Mouse (Mus musculus) kidney, embryonic 15.5 days (tissue): ENCODE data around the gene Dnal1. TPM values are rescaled to one million over a fixed set of nuclear protein-coding genes. Genes with fewer than 3 reads are reported as not detected.

ENCODE experiments used
- ATAC-seq: fragments of 200-750 bp; cut with Nextera tagmentation; replicated peaks from 2 replicates; pipeline ENCODE4 v1.8.0; 2017; ENCODE audit warnings: moderate TSS enrichment; ENCODE audit not compliant: low FRiP score
- H3K27ac ChIP-seq: fragments of 300-500 bp; sonication (generic); 2 replicates; pipeline ENCODE4 v1.5.1; 2015; ENCODE audit warnings: mild to moderate bottlenecking, inconsistent platforms
- H3K27me3 ChIP-seq: fragments of 300-500 bp; sonication (generic); 2 replicates; pipeline ENCODE4 v1.6.1; 2015; ENCODE audit warnings: inconsistent platforms
- H3K36me3 ChIP-seq: fragments of 300-500 bp; sonication (generic); 2 replicates; pipeline ENCODE4 v1.6.1; 2015; ENCODE audit warnings: inconsistent platforms
- H3K4me1 ChIP-seq: fragments of 300-500 bp; sonication (generic); 2 replicates; pipeline ENCODE4 v1.6.1; 2015; ENCODE audit warnings: inconsistent platforms
- H3K4me2 ChIP-seq: fragments of 300-500 bp; sonication (generic); 2 replicates; pipeline ENCODE4 v1.6.1; 2015; ENCODE audit warnings: moderate library complexity, mild to moderate bottlenecking, inconsistent platforms
- H3K4me3 ChIP-seq: fragments of 300-500 bp; sonication (generic); replicated peaks from 2 replicates; pipeline ENCODE4 v1.5.1; 2015; ENCODE audit warnings: mild to moderate bottlenecking, inconsistent platforms
- H3K9ac ChIP-seq: fragments of 300-500 bp; sonication (generic); 2 replicates; pipeline ENCODE4 v1.6.1; 2015; ENCODE audit warnings: mild to moderate bottlenecking, inconsistent platforms
- H3K9me3 ChIP-seq: fragments of 300-500 bp; sonication (generic); replicated peaks from 2 replicates; pipeline ENCODE4 v1.6.1; 2016; ENCODE audit warnings: inconsistent platforms
- WGBS: fragments of 180-500 bp; shearing (Covaris S2); methylation state at CpG from one replicate; pipeline ENCODE4 v1.1.7; 2015; ENCODE audit warnings: mixed read lengths; 5-methylcytosine and 5-hydroxymethylcytosine counted together
- polyA plus RNA-seq: library from polyadenylated mRNA; unstranded; fragments of >200 nt; fragmentation: Nextera tagmentation; extraction: Ambion mirVana; gene quantifications from 2 replicates; pipeline ENCODE4 v1.2.1, GENCODE M21; 2015

The Dnal1 gene
- polyA plus RNA-seq, 1 experiment from 2014 or later = 5.3 TPM

DNA sequence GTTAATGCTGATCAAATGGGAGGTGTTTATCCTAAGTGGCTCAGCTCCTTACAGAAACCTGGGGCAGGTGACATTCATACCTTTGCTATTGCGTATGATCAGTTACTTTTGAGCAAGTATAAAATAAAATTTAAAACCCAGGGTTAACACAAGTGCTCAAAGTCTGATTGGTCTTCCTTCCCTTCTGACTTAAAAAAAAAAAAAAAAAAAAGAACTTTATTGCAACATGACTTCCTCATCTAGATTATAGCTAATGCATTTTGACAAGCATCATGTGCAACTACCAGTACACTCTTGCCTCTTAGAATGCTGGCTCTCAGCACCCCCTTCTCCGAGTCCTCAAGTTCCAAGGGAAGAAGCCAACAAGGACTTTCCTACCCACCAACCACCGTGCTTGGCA, 58.0 kb downstream of the Dnal1 start:
- Histone ChIP-seq H3K9ac (no peak overlapping the region), H3K4me3 (no peak overlapping the region), H3K36me3 (peaks cover 48% of the 10 kb centered on the region), H3K27me3 (no peaks in the 10 kb centered on the region), H3K4me2 (no peak overlapping the region), H3K4me1 (peaks cover 42% of the 10 kb centered on the region), H3K9me3 (no peaks in the 10 kb centered on the region), H3K27ac (no peak overlapping the region)
- WGBS = 95% methylated on average over 3 of the region's 3 CpGs
- ATAC-seq = no peak

DNA sequence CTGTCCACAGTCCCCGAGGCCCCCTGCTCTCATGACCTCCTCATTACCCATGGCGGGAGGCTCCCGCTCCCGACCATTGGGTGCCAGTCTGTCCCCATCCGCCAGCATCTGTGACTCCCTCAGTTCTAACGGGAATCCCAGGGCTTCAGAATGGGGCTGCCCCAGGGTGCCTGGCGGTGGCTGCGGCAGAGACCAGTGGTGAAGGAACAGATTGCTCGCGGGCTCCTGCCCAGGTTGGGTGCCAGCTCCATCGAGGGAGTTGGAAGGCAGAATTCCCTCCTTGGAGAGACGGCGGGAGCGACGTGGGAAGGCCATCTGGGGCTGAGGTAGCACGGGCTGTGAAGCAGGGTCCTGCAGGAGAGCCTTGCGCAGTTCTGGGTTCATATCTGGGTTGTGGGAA, 58.7 kb downstream of the Dnal1 start:
- Histone ChIP-seq H3K36me3 (peaks cover 45% of the 10 kb centered on the region), H3K9me3 (no peaks in the 10 kb centered on the region), H3K4me2 (no peak overlapping the region), H3K27me3 (no peaks in the 10 kb centered on the region), H3K4me1 (peaks cover 48% of the 10 kb centered on the region), H3K4me3 (no peak overlapping the region), H3K9ac (no peak overlapping the region), H3K27ac (no peak overlapping the region)
- ATAC-seq = no peak
- 92% methylated on average over 17 of the region's 17 CpGs for WGBS

DNA sequence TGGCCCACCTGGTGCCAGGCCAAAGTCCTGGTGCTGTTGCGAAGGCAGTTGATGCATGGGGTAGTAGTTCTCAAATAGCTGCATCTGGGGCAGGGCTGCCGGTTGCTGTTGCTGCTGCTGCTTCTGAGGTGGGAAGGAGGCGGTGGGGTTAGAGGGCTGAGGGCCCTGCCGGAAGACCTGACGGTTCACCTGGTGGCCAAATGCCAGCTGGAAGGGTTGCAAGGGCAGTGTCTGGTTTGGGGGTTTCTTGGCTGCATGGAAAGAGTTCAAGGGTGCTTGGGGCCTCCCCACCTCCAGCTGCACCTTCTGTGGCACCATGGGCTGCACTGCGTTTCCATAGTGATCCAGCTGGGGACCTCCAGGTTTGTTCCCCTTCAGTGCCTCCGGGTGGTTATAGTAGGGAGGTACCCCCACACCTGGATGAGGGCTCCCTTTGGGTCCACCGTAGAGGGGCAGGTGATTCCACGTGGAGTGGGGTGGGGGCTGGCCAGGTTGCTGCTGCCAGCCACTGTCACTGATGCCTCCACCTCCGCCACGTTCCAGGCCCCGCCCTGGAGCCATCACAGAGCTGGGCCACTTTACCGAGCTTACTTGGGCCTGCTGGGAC, 59.2 kb downstream of the Dnal1 start:
- H3K4me2 ChIP-seq = no peak overlapping the region

DNA sequence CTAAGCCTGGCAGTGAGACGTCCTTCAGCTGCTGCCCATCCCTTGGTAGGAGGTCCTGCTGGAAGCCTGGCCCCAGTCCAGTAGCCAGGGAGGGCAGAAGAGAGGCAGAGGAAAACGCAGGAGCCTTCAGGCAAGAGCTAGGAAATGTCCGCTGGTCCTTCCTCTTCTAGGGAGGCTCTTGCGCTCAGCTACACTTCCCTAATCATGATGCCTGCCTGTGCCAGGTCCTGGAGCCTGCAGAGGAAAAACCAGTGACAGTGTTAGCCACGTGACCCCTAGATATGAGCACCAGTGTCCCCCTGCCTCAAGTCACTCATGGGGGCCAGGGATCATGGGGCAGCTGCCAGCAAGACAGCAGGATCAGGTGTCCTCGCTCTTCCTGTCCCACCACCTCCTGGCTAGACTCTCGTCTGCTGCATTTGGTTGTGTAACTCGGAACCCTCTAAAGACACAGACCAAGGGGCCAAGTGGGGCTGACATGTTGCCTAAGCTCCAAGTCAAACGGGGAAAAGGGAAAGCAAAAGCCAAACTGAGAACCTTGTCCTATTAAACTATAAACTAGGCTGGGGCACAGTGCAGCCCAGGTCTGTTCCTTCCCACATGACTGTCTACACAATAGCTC, 60.1 kb downstream of the Dnal1 start:
- Histone ChIP-seq H3K36me3 (peaks cover 42% of the 10 kb centered on the region), H3K4me2 (0 out of 2 replicates have a peak overlapping the region, but pooled peaks have one; percentile 61), H3K9ac (no peak overlapping the region), H3K4me1 (peaks cover 63% of the 10 kb centered on the region), H3K27ac (peak overlapping the region; percentile 93), H3K27me3 (no peaks in the 10 kb centered on the region), H3K4me3 (no peak overlapping the region), H3K9me3 (no peaks in the 10 kb centered on the region)
- WGBS = 61% methylated on average over 9 of the region's 9 CpGs
- ATAC-seq = no peak

More for the DNA sequence above, 59.2 kb downstream of the Dnal1 start:
- WGBS = 86% methylated on average over 13 of the region's 13 CpGs
- peak overlapping the region; percentile 93 for H3K27ac ChIP-seq
- ATAC-seq = no peak
- H3K9me3 ChIP-seq = no peaks in the 10 kb centered on the region
- H3K27me3 ChIP-seq = no peaks in the 10 kb centered on the region
- peaks cover 45% of the 10 kb centered on the region for H3K36me3 ChIP-seq
- H3K4me1 ChIP-seq = peaks cover 54% of the 10 kb centered on the region
- no peak overlapping the region for H3K4me3 ChIP-seq
- no peak overlapping the region for H3K9ac ChIP-seq

DNA sequence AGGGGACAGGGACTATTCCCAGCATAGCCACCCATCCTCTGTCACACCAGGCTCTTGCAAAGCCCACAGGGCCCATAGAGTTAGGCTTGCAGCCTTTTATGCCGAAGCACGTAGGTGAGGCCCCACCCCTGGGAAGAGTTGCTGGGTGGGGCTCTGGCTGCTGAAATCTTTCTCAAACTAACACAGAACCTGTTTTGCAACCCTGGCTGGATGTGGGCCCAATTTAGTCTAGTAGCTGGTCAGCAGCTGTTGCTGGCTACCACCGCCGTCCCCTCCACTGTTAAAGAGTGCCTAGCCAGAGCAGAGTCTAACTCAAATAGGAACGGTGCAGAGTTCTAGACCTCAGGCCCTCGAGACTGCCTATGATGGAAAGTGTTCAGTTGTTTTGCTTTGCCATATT, 60.7 kb downstream of the Dnal1 start:
- H3K27me3 ChIP-seq = no peaks in the 10 kb centered on the region
- WGBS = 68% methylated on average over 6 of the region's 6 CpGs
- H3K9ac ChIP-seq = peak overlapping the region; percentile 42; the same call in 1 of the 2 replicates
- peak overlapping the region; percentile 61 for H3K4me2 ChIP-seq
- no peak; the same call in 1 of the 2 replicates for ATAC-seq
- H3K4me3 ChIP-seq = peak overlapping the region; percentile 42; the same call in 1 of the 2 replicates
- peaks cover 68% of the 10 kb centered on the region for H3K4me1 ChIP-seq
- peaks cover 38% of the 10 kb centered on the region for H3K36me3 ChIP-seq
- peak overlapping the region; percentile 93 for H3K27ac ChIP-seq
- no peaks in the 10 kb centered on the region for H3K9me3 ChIP-seq

DNA sequence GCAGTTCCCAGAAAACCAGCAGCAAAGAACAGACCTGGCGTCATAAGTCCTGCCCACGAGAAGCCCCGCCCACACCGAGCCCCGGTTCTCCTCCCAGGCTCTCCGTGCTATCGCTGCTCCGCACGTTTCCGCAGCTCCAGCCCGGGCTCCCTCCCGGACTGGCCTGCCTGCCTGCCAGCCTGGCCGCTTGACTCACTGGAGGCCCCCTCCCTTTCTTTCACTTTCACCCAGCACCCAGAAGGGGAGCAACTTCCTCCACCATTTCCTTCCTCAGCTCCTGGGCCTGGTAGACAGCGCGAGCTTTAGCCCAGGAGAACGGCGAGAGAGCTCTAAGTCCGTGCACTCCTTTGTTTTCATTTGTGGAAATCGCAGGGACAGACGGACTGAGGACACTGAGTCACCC, 61.5 kb downstream of the Dnal1 start:
- Histone ChIP-seq H3K27ac (peak overlapping the region; percentile 93), H3K4me1 (peaks cover 75% of the 10 kb centered on the region), H3K9ac (peak overlapping the region; percentile 42), H3K36me3 (peaks cover 37% of the 10 kb centered on the region), H3K4me2 (peak overlapping the region; percentile 61), H3K4me3 (peak overlapping the region; percentile 42), H3K9me3 (no peaks in the 10 kb centered on the region), H3K27me3 (no peaks in the 10 kb centered on the region)
- peak; percentile 78 for ATAC-seq
- WGBS = under 1% methylated on average over 20 of the region's 20 CpGs

DNA sequence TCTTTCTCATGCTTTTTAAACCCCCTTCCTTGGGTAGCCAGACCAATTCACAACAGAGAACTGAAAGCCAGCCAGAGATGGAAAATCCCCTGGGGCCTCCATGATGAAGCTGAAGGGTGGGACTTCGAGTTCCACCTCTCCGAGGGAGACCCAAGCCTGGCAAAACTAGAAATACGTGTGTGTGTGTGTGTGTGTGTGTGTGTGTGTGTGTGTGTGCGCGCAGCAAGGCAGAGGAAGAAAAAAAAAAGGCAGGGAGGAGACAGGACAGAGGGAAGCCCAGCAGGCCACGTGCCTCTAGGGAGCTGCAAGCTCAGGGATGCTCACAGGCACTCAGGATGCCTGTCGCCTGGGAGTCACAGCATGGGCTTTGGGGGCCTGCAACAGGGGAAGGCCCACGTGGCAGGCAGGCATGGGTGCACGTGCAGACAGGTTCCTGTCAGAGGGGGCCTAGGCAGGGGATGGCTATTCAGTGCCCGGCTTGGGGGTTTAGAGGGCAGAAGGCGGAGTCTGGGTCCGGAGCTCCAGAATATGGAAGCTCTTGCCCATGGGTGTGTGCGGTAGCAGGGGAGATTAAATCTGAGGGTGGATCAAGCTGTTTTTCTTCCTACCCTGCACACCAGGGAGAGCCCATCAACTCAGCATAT, 62.1 kb downstream of the Dnal1 start:
- Histone ChIP-seq H3K4me2 (peak overlapping the region; percentile 61), H3K4me3 (peak overlapping the region; percentile 42), H3K9ac (peak overlapping the region; percentile 42), H3K27ac (peak overlapping the region; percentile 93), H3K4me1 (peaks cover 81% of the 10 kb centered on the region), H3K9me3 (no peaks in the 10 kb centered on the region), H3K36me3 (peaks cover 31% of the 10 kb centered on the region), H3K27me3 (no peaks in the 10 kb centered on the region)
- peak; percentile 10 for ATAC-seq
- WGBS = 9% methylated on average over 13 of the region's 13 CpGs

DNA sequence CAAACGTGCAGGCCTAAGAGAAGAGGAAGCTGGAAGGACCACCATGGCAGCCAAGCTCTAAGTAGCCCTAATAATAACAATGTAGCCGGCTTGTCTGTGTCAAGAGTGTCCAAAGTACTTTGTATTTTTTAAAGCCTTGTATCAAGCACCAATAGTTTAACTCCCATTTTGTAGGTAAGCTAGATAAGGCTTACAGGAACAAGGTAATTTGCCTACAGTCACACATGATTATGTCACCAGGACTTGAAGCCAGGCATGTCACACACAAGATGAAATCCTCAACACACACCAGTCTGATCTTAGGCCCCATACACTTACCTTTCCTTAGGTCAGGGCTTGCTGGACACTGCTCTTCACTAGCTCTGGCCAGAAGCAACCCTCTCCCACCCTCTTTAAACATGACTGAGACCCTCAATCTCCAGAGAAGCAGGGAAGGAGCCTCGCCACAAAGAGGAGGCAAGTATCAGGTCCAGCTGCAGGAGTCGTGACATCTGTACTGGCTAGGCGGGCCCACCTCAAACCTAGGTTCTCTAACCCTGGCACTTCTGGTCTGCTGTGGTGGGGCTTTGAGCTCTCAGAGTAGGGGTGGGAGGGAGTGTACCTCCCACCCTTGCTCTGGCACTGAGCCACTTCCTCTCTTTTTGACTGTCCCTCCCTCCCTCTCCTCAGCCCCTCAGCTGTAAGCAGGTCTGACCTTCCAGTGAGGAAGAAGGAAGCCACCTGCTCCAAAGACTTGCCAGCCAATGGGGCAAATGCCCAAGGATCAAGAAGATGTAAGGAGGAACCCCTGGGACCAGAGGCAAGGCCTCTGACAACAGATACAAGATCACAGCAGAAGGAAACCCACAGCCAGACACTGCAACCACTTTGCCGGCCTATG, 63.0 kb downstream of the Dnal1 start:
- Histone ChIP-seq H3K4me2 (peak overlapping the region; percentile 61; the same call in 1 of the 2 replicates), H3K27me3 (no peaks in the 10 kb centered on the region), H3K4me1 (peaks cover 90% of the 10 kb centered on the region), H3K9me3 (no peaks in the 10 kb centered on the region), H3K9ac (no peak overlapping the region), H3K27ac (peak overlapping the region; percentile 93), H3K4me3 (no peak overlapping the region), H3K36me3 (peaks cover 22% of the 10 kb centered on the region)
- ATAC-seq = no peak
- 30% methylated on average over 6 of the region's 6 CpGs for WGBS

DNA sequence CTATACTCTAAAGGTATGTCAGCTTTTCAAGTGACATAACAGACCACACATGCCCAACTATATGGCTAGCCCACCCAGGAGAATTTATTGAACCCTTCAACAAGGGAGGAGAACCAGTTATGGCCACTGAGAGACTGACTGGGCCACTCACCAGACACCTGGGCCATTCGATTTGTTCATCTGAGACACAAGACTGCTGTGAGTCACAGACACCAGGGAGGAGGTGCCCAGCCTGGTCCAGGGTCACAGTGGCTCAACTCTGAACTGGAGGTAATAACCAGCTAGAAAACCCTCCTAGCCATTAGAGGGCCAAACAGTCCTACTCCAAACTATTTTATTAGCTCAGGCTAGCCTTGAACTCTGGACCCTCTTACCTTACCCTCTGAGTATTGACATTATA, 63.9 kb downstream of the Dnal1 start:
- ATAC-seq = no peak
- Histone ChIP-seq H3K27ac (peak overlapping the region; percentile 93; the same call in 1 of the 2 replicates), H3K4me1 (peaks cover 94% of the 10 kb centered on the region), H3K9ac (no peak overlapping the region), H3K4me3 (no peak overlapping the region), H3K4me2 (no peak overlapping the region), H3K27me3 (no peaks in the 10 kb centered on the region), H3K36me3 (peaks cover 13% of the 10 kb centered on the region), H3K9me3 (no peaks in the 10 kb centered on the region)
- WGBS = 32% methylated on average over 1 of the region's 1 CpGs

DNA sequence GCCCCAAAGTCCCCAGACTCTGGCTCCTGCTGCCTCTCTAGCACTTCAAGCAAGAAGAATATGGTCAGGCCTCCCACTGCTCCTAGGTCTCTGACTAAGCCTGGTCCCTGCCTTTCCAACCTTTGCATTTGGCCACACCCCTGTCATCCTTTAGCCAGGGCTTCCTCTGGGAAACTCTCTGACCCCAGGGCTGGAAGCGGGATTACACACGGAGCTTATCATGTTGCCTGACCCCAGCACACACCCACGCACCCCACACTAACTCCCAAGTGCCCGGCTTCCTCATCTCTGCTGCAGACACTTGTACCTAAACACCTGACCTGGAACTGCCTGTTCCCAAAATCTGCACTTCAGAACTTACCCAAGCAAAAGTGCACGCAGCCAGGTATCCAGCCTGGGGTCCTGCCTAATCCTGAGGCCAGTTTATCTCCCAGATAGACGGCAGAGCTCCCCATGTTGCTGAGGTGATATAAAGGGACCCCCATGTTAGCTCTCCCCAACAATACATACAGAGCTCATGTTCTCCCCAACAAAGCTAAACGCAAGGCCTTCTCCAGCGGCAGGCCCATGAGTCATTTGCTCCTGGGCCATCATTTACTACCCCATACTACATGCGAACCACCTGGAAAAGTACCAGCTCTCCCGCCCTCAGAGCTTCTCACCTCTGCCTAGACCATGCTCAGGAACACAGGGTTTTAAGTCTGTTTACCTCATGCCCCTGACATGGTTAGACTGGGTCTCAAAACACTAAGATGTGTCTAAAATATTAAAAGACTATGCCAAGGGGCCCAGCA, 64.7 kb downstream of the Dnal1 start:
- peak overlapping the region; percentile 93; the same call in 1 of the 2 replicates for H3K27ac ChIP-seq
- WGBS = 51% methylated on average over 10 of the region's 10 CpGs
- H3K4me1 ChIP-seq = peaks cover 86% of the 10 kb centered on the region
- peaks cover 5% of the 10 kb centered on the region for H3K36me3 ChIP-seq
- H3K9ac ChIP-seq = no peak overlapping the region
- no peak overlapping the region for H3K4me3 ChIP-seq
- no peaks in the 10 kb centered on the region for H3K9me3 ChIP-seq
- no peaks in the 10 kb centered on the region for H3K27me3 ChIP-seq
- ATAC-seq = no peak
- H3K4me2 ChIP-seq = no peak overlapping the region

DNA sequence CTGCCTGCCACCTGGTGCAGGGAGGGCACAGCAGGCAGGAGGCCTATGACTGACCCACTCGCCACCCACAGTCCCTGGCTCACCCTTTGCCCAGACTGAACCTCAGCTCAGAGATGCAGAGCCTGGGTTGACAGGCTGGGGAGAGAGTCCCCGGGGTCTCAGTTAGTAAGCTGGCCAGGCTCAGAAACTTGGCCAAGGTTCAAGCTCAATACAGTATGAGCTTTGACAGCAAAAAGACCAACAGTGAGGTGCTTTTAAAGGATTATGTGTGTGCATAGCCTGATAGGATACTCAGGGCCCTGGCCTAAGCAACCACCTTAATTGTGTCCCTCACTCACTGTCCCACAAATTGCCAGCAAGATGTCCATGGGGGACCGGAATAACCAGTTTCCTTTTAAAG, 65.9 kb downstream of the Dnal1 start:
- Histone ChIP-seq H3K36me3 (no peaks in the 10 kb centered on the region), H3K4me2 (no peak overlapping the region), H3K27me3 (no peaks in the 10 kb centered on the region), H3K9me3 (no peaks in the 10 kb centered on the region), H3K4me1 (peaks cover 74% of the 10 kb centered on the region), H3K4me3 (no peak overlapping the region), H3K9ac (no peak overlapping the region), H3K27ac (peak overlapping the region; percentile 46; the same call in 1 of the 2 replicates)
- ATAC-seq = no peak
- 56% methylated on average over 3 of the region's 3 CpGs for WGBS
